Comparison of ENCODE assay signal across 22 mouse cellular contexts in the genomic region with DNA sequence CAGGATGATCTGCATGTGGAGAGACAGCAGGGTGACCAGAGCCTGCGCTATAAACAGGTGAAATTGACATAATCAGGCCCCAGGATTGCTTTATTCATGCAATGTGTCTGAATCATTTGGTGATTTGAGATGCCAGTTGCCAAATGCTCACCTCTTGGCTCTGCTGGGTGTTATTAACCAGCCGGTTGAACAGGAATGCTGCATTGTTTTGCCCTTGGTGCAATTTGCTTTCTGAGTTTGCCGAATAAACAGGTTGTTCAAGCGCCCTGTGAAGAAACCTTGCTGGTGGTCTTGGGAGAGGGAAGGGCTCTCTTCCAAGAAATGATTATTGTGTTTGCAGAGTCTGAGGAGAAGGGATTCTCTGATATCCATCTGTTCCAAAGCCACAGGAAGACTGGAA.
DNase-seq lines count a peak whose midpoint lies in the region; ATAC-seq lines count a peak whose summit lies in the region.
"Had no signal": no experiment of that assay in that cellular context is flagged by ENCODE, and none has a peak within 500 bp of the region (broad histone marks: within the 10 kb centered on the region; RNA-seq: fewer than 3 reads in every experiment).

No protein-coding gene starts in this region.

- H3K36me3 ChIP-seq in midbrain, embryonic 11.5 days (ENCODE audit: control insufficient read depth, insufficient read depth, low read length) = no peaks in the 10 kb centered on the region
- no peaks in the 10 kb centered on the region for H3K36me3 ChIP-seq in midbrain, embryonic 16.5 days (ENCODE audit: control insufficient read depth, insufficient read depth, low read length)
- H3K36me3 ChIP-seq in midbrain, embryonic 15.5 days (replicated peaks) = no peaks in the 10 kb centered on the region
- H3K36me3 ChIP-seq: G1E; heart, embryonic 12.5 days; hindbrain, embryonic 10.5 days; intestine, embryonic 15.5 days had no signal

- no peak overlapping the region for H3K4me2 ChIP-seq in midbrain, embryonic 11.5 days
- no peak overlapping the region for H3K4me2 ChIP-seq in midbrain, embryonic 16.5 days (ENCODE audit: low read length)
- H3K4me2 ChIP-seq in midbrain, embryonic 15.5 days = no peak overlapping the region
- H3K4me2 ChIP-seq: forebrain, embryonic 13.5 days; heart, embryonic 12.5 days; hindbrain, embryonic 14.5 days; intestine, embryonic 15.5 days had no signal

- H3K4me1 ChIP-seq in midbrain, embryonic 11.5 days (ENCODE audit: control insufficient read depth, insufficient read depth, low read length) = no peaks in the 10 kb centered on the region
- peaks cover 5% of the 10 kb centered on the region for H3K4me1 ChIP-seq in midbrain, embryonic 16.5 days (ENCODE audit: control insufficient read depth, insufficient read depth, low read length)
- peaks cover 10% of the 10 kb centered on the region for H3K4me1 ChIP-seq in midbrain, embryonic 15.5 days
- H3K4me1 ChIP-seq: heart, embryonic 12.5 days; hindbrain, embryonic 10.5 days; intestine, embryonic 15.5 days had no signal

- no peaks in the 10 kb centered on the region for H3K27me3 ChIP-seq in midbrain, embryonic 11.5 days (ENCODE audit: control insufficient read depth, insufficient read depth, low read length)
- no peaks in the 10 kb centered on the region for H3K27me3 ChIP-seq in midbrain, embryonic 16.5 days (ENCODE audit: control insufficient read depth, insufficient read depth, low read depth, low read length)
- H3K27me3 ChIP-seq in midbrain, embryonic 15.5 days (replicated peaks) = no peaks in the 10 kb centered on the region
- H3K27me3 ChIP-seq: forebrain, embryonic 13.5 days; heart, embryonic 12.5 days; intestine, embryonic 15.5 days had no signal

- no peaks in the 10 kb centered on the region for H3K9me3 ChIP-seq in midbrain, embryonic 11.5 days (ENCODE audit: control insufficient read depth, low read length)
- H3K9me3 ChIP-seq in midbrain, embryonic 16.5 days (replicated peaks; ENCODE audit: control insufficient read depth, low read length, poor library complexity, severe bottlenecking) = no peaks in the 10 kb centered on the region
- no peaks in the 10 kb centered on the region for H3K9me3 ChIP-seq in midbrain, embryonic 15.5 days
- H3K9me3 ChIP-seq: forebrain, embryonic 13.5 days; G1E; heart, embryonic 12.5 days; hindbrain, embryonic 10.5 days; intestine, embryonic 15.5 days had no signal

- 91% methylated on average over 4 of the region's 4 CpGs for WGBS in midbrain, embryonic 11.5 days
- WGBS in midbrain, embryonic 16.5 days = 77% methylated on average over 4 of the region's 4 CpGs
- WGBS in midbrain, embryonic 15.5 days = 81% methylated on average over 4 of the region's 4 CpGs

- H3K4me3 ChIP-seq in midbrain, embryonic 11.5 days (ENCODE audit: low read depth, low read length) = no peak overlapping the region
- H3K4me3 ChIP-seq in midbrain, embryonic 16.5 days (ENCODE audit: low read depth, low read length) = no peak overlapping the region
- no peak overlapping the region for H3K4me3 ChIP-seq in midbrain, embryonic 15.5 days
- H3K4me3 ChIP-seq: forebrain, embryonic 13.5 days; gastrocnemius, adult 2 months; heart, embryonic 12.5 days; hindbrain, embryonic 10.5 days; intestine, embryonic 15.5 days had no signal

- no peak overlapping the region for H3K27ac ChIP-seq in midbrain, embryonic 11.5 days (ENCODE audit: low read depth, low read length)
- H3K27ac ChIP-seq in midbrain, embryonic 16.5 days (ENCODE audit: low read length) = no peak overlapping the region; the same call in 1 of the 2 replicates
- no peak overlapping the region; the same call in 1 of the 2 replicates for H3K27ac ChIP-seq in midbrain, embryonic 15.5 days
- H3K27ac ChIP-seq: gastrocnemius, adult 2 months; hindbrain, embryonic 10.5 days; intestine, embryonic 15.5 days had no signal

- no peak overlapping the region for H3K9ac ChIP-seq in midbrain, embryonic 11.5 days (ENCODE audit: low read length)
- no peak overlapping the region for H3K9ac ChIP-seq in midbrain, embryonic 16.5 days (ENCODE audit: low read depth, low read length)
- no peak overlapping the region for H3K9ac ChIP-seq in midbrain, embryonic 15.5 days
- H3K9ac ChIP-seq: forebrain, embryonic 13.5 days; forebrain, postnatal 0 days; heart, embryonic 12.5 days; hindbrain, embryonic 14.5 days; intestine, embryonic 15.5 days had no signal

- 0 out of 2 replicates have a peak, but pooled peaks have one; percentile 59 for ATAC-seq in cerebellum, adult (ENCODE audit: insufficient number of reproducible peaks, low FRiP score, low TSS enrichment)
- ATAC-seq in midbrain, embryonic 11.5 days (ENCODE audit: low FRiP score) = no peak
- no peak; the same call in 1 of the 2 replicates for ATAC-seq in midbrain, embryonic 16.5 days
- ATAC-seq in midbrain, embryonic 15.5 days (replicated peaks) = 0 out of 2 replicates have a peak, but pooled peaks have one; percentile 8
- ATAC-seq: CD4-positive, CD25-positive, alpha-beta regulatory T cell, adult 4 months; intestine, embryonic 15.5 days had no signal

- no peak for DNase-seq in cerebellum, adult 9-10 months
- DNase-seq in cerebellum, postnatal 25 days = peak; percentile 20 to 25
- no peak for DNase-seq in cerebellum, adult 11-12 months
- peak; percentile 56 for DNase-seq in midbrain, embryonic 11.5 days (ENCODE audit: low spot score, missing footprints)
- no peak for DNase-seq in gastrocnemius, adult 18-20 months (ENCODE audit: low spot score)
- DNase-seq: adrenal gland, adult 8-10 months; adrenal gland, postnatal 36 days; B cell, adult 2 months; gastrocnemius, adult 2 months; gastrocnemius, postnatal 25 days; kidney, adult 18-20 months had no signal

Comparison
In these comparisons a context has a peak if more than half of its experiments do, and no peak if none do; other contexts are left out.
1. ATAC-seq: peak in cerebellum, adult (single experiment) and midbrain, embryonic 15.5 days (single experiment); none in midbrain, embryonic 11.5 days (single experiment) and midbrain, embryonic 16.5 days (single experiment).
2. DNase-seq: peak in cerebellum, postnatal 25 days (2 of 2) and midbrain, embryonic 11.5 days (single experiment); none in cerebellum, adult 9-10 months (single experiment), cerebellum, adult 11-12 months (single experiment) and gastrocnemius, adult 18-20 months (single experiment).